Mouse (Mus musculus): ENCODE measurements around the gene Gpc6.

Gene Gpc6

DNA sequence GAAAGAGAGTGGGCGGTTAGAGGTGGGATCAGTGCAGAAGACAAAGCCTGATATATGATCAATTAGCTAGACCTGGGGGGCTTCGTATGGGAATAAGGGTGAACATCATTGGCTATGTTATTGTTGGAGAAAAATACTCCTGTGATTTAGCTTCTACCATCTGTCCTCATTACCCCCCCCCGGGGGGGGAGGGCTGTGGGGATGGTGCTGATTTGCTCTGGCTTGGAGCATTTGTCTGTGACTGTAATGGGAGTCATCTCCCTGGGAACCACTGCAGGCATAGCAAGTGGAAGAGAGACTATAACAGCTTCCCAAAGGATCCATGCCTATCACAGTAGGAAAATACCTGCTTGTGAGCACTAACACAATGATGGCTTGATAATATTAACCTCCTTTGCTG is 783.7 kb downstream of the Gpc6 start:
- no peak for DNase-seq (ENCODE audit: low read depth, low spot score)

DNA sequence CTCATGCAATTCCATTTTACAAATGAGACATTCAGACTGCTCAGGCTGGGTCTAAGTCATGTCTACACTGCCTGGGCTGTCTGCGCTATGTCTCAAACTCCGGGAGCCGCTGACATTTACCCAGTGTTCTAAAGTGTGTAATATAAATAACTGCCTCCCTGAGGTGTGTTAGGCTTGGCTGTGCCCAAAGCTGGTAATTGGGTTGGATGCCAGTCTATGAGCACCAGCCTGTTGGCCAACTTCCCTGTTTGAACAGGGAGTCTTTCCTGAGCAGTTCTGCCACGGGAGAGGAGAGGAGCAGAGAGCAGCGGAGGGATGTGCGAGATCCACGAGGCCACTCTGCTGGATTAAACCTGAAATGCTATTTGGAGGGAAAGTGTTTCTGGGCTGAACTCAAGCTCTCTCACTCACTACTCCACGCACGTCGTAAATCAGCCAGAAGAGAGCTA is 785.4 kb downstream of the Gpc6 start:
- no peak for DNase-seq (ENCODE audit: low read depth, low spot score)

DNA sequence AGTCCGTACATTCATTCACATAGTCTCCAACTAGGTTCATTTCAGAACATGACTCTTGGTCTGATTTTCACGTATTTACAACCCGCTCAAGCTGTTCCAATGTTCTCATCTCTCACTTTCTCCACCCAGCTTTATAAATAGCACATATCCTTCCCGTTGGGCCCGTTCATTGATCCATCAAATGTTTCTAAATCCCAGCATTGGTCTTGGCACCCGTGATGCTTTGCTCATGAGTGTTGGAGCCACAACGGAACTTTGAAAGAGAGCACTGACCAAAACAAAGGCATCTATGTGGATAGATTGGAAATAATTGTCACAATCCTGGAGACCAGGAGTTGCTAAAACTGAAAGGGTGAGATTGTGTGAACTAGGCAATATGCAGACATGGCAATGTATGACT is 787.2 kb downstream of the Gpc6 start:
- DNase-seq (ENCODE audit: low read depth, low spot score) = no peak

DNA sequence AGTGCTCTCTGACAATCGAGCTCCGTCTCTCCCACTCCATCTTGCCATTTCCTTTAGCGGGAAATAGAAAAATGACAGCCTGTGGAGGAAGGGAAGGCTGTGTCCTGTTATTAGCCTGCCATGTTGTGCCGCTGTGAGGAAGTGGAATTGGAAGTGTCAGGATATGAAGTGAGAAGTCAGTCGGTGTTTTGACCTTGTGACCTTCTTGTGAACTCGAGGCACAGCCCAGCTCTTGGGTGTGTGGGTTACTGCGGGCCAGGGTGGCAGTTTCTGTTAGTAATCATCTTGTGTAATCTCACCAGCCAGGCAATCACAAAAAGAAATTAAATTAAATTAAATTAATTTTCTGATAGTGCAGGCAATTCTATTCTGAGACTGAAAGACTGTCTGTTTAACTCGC is 789.0 kb downstream of the Gpc6 start:
- peak; percentile 6 for DNase-seq (ENCODE audit: low read depth, low spot score)

DNA sequence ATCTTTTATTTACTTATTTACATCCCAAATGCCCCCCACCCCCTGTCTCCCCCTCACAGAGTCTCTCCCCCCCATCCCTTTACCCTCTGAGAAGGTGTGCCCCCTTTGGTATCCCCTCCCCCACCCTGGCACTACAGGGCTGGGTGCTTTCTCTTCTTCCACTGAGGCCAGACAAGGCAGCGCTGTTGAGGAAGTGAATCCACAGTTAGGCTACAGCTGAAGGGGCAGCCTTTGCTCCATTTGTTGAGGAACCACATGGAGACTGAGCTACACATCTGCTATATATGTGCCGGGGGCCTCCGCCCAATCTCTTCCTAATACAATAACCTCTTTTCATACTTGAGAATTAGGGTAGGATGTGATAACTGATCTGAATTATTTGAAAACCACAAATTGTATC is 791.2 kb downstream of the Gpc6 start:
- DNase-seq (ENCODE audit: low read depth, low spot score) = no peak

DNA sequence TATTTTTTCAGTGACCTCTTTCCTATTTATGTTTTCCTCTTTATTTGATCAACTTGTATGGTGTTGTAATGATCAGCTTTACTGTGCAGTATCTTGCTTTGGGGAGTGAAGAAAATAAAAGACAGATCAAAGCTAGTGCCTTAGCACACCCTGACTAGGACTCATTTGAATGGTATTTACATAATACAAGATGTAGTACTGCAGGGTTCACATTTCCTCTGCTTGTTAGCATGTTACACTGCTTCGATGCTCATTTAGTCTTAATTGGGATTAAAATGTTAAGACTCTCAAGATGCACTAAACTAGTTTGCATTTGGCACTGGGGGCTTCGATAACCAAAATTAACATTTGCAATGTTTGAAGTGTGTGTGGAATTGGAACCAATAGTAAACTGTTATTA is 803.6 kb downstream of the Gpc6 start:
- no peak for DNase-seq (ENCODE audit: low read depth, low spot score)

DNA sequence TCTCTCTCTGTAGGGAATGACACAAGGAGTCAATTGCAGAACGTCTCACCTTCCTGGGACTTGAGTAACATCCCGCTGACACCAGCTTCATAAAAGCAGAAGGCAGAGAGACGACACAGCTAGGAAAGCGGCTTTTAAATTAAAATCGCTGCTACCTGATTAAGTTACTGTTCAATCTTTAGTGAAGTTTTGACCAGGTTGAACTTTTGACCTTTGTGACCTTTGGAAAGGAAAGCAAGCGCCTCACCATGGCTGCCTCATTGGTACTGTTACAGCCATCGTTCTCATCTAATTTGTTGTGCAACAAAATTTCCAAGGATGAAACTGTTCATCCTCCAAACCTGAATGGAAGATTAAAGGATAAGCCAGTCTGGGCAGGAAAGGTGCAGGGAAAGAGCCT is 830.1 kb downstream of the Gpc6 start:
- DNase-seq (ENCODE audit: low read depth, low spot score) = no peak

DNA sequence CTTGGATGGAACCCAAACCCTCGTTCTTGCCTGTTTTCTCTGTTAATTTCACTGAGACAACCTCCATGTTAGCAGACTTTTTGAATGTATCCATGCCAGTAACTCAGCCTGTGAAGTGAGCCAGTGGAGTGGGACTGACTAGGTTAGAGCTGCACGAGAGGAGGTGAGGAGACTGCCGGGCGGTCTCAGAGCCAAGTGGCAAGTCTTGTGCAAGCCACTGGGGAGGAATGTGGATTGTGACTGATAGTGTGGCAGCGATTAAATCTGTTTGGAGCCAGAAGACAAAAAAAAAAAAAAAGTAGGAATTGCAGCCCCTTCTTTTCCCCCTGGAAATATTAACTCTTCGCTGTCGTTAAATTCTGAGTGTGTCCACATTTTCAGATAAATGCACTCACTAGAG is 831.4 kb downstream of the Gpc6 start:
- DNase-seq (ENCODE audit: low read depth, low spot score) = no peak

DNA sequence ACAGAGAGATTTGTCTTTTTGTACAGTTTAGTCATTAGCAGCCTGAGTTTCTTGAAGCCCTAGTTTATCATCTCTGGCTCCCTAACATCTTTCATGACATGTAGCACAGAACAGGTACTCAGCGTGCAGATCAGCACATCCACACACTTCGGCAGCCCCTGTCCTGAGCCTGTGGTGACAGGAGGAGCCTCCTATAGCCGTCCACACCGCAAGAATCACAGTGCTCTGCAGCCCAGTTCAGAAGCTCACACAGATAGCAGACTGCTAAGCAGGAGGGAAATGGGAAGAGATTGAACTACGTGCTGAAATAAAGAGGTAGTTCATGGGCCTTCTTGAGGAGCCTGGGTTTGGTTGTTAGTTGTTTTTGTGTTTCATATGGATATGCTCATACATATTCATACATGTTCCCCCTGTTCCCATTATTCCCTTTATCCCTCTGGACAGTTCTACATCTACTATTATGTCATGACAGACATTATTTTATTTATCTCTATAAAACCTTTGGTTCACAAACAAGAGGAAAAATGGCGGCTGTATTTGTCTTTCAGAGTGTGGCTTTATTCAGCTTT is 832.8 kb downstream of the Gpc6 start:
- no peak for DNase-seq (ENCODE audit: low read depth, low spot score)

DNA sequence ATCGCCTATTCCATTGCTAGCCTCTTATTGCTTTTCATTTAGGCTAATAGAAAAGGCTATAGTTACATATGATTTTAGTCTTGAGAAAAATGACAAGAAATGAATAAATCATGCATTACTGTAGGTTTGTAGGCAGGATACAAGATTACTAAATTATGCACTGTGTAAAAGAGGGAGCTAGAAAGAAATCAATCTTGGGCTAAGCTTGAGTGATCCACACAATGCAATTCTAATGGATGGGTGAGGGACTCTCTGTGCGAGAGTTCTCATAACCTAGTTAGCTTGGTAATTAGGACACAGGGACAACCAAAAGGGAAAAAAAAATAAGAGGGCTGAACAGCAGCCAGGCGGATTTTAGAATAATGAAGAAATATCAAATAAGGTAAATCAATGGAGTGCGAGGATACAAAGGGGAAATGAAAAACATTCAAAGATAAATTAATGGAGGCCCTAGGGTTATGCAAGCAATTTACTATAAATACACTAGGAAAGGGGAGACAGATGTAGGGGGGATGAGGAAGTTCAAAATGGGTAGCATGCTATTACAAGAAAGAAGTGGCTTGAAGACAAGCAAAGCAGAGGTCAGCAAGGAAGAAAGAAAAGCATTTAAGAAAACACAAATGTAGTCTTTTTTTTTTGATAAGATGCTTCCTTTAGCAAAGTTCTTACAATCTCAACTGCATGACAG is 835.9 kb downstream of the Gpc6 start:
- DNase-seq (ENCODE audit: low read depth, low spot score) = no peak

DNA sequence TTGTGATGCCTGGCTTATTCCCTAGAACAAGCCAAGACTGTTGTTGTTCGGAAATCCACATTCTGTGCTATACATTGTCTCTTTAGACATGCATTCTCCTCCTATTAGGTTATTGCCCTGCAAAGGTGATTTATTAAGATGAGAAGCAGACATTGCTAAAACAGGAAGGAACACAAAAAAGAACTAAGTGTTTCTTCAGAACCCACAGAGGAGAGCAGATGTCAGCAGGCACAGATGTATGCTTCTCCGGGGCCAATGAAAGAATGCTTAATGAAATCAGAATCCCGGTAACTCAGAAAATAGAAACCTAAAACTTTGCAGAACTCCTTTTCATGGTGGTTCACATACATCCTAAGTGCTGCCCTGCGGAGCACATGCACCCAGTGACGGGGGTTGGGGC is 837.8 kb downstream of the Gpc6 start:
- no peak for DNase-seq (ENCODE audit: low read depth, low spot score)

DNA sequence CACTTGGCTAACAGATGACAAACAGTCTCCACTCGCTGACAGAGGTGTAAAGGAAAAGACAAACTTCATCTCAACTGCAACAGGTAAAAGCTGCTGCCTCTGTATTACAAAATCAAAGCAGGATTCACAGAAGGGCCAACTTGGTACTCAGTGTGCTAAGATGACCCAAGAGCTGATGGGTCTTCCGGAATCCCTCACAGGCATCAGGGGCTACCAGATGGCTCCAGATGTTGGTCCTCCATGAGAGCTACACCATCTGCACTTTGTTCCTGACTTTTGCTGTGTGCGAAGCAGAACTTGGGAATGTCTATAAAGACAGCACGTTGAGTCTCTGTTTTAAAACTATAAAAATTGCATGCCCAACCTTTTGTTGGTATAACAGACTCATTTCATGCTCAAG is 842.7 kb downstream of the Gpc6 start:
- DNase-seq (ENCODE audit: low read depth, low spot score) = no peak

DNA sequence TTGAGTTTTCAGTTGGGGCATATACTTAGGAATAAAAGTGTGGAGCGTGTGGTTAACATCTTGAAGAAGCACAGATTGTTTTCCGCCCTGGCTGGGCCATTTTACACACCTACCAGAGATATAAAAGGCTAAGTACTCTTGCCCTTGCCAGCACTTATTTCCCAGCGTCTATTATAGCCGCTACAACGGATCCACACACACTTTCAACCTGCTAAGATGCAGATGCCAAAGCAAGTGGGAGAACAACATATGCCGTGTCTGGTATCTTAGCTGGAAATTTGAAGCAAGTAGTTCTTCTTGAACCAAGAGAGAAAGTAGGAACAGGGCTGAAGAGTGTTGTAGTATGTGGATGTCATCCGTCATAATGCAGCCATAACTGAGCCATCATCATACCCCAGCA is 843.6 kb downstream of the Gpc6 start:
- no peak for DNase-seq (ENCODE audit: low read depth, low spot score)

DNA sequence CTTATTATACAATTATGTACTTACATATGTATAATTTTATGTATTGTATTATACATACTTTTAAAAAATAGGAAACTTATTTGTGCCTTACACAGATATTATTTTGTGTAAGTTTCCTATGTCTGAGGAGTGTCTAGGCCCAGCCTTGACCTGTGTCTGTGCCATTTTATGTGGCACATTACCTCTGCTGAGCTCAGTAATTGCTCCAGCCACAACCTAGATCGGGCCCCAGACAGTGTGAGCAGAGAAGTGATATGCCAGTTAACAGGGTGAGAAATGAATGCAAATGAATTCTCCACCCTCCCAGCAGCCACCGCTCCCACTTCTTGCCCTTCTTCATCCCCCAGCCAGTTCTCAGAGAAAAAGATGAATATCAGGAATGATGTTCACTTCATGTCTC is 848.3 kb downstream of the Gpc6 start:
- no peak for DNase-seq (ENCODE audit: low read depth, low spot score)

DNA sequence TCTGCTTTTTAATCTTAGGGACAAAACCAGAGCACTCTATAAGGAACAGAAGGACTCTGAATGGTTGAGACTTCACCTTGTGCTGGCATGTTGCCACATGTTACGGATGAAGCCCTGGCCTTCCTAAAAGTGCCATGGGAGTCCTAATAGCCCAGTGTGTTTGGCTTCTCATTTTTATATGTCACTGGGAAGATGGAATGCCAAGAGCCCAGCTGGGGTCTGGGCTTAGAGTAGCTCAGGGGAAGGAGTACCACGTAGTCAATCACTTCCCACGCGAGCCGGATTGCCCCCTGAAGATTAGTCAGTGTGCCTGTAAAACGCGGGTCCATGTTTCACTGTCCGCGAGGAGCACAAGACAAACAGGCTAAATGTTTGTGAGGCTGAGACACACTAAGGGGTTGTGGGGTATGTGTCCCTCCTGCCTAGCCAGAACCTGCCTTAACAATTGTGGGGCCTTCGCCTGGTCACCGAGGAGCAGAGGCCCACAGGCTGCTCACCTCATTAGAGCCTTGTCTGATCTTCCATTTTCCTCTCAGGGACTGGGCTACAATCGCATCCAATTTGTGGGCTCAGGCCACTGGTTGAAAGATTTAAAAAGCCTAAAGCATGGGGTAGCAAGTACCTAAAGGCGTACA is 852.9 kb downstream of the Gpc6 start:
- DNase-seq (ENCODE audit: low read depth, low spot score) = no peak

DNA sequence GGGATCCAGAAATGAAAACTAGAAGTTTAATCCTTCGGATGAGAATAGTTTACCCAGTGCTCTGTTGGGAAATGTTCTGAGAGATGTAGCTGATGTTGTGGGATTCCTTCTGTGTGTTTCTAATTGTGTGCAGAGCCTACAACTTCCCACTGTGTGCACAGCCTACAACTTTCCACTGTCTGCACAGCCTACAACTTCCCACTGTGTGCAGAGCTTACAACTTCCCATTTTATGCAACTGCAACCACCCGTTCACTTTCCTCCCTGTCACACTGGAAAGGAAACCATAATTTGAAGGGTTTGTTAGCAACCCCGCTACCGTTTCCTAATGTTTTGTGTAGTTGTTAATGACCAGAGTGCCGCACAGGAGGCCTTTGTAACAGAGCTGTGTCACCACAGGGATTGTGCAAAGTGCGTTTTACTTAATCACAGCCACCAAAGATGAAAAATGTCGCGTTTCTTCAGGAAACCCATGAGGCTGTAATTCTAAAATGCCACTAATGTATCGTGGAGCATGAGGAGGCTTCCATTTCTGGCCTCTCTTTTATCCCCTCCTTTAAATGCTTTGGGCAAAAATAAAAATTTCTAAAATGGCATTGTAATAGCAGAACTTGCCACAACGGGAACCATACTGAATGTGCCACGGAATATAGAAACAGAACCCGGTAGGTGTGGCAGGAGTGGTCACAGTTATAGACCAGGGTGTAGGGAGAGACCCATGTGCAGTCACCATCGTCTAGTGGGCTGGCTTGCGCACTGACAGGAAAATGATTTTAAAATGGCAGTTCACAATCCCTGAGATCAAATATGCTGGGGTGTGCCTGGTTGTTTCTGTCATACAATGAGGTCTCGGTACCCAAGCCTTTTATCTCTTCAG is 853.7 kb downstream of the Gpc6 start:
- DNase-seq (ENCODE audit: low read depth, low spot score) = no peak

DNA sequence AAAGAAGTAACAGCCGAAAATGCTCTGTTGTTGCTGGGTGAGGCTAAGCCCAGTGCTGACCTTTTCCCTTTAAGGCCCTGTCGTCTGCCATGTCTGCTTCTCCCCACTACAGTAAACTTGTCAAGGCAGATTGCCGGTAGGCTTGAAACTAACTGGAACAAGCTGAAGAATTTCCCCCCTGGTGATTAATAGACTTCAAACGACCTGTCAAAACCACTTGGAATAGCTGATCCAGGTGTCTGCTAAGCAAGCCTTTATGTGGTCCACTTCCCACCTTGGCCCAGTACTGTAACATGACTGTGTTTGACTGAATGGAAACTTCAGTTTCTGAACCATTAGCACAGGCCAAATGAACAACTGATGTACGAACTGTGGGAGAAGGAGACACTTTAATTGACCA is 856.6 kb downstream of the Gpc6 start:
- no peak for DNase-seq (ENCODE audit: low read depth, low spot score)

DNA sequence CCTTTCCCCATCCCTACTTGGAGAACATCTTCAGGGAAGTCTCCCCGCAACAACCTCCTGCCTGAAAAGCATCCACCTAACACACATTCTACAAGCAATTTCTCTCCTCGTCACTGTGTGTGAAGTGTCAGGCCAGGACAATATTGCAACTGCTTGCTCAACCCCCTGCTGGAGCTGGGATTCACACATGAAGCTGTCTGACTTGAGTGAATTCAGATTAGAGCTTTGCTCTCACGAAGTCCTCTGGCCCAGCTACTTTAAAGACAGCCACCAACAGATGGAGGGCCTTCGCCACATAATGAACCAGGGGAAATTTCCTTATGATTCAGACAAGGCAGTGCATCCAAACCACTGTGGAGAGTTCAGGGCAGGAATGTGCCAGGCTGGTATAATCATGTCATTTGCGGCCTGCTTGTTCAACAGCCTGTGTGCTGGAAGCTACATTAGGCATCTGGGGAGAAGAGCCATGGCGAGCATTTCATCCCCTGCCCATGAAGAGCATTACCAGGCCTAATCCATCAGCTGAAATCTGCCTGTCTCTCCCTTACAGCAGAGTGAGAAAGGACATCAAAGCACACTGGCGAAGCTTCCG is 858.7 kb downstream of the Gpc6 start:
- no peak for DNase-seq (ENCODE audit: low read depth, low spot score)

DNA sequence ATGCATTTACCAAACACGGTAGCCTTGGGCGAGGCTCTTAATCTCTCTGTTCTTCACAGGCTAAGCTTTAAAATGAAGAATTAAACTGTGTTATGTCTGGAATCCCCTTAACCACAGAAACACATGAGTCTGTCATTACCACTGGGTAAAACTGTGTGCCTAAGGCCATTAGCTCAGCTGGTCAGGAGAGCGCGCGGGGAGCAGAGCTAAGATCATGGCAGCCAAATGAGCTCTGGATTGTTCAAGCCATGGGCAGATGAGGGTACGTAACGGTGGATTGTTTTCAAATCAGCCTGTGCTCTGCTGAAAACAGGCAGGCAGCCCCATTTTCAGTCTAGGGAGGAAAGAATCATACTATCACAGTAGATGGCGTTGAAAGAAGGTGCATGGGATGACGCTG is 859.8 kb downstream of the Gpc6 start:
- DNase-seq (ENCODE audit: low read depth, low spot score) = no peak

DNA sequence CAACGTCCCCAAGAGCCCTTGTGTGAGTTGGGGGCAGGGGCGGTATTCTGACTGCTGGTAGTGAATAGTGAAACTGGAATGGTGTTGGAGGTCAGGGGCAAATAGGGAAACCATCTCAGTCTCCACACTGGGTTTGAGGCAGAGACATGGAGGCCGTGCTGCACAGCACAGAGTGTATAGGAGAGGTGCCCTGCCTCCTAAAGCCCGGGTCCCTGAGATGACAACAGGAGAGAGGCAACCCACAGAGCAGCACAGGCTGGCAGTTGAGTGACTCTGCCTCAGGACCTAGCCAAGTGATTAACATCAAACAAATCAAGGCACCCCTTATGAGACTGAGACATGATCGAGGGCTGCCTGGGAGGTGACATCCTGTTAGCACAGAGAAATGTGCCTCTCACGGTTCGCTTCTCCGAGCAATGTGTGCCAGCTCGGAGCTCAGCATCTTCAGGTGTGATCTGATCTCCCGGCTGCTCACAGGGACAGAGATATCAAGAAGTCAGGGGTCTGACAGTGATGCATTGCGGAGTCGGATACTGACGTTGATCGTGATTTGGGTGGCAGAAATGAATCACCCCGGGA is 860.5 kb downstream of the Gpc6 start:
- no peak for DNase-seq (ENCODE audit: low read depth, low spot score)

DNA sequence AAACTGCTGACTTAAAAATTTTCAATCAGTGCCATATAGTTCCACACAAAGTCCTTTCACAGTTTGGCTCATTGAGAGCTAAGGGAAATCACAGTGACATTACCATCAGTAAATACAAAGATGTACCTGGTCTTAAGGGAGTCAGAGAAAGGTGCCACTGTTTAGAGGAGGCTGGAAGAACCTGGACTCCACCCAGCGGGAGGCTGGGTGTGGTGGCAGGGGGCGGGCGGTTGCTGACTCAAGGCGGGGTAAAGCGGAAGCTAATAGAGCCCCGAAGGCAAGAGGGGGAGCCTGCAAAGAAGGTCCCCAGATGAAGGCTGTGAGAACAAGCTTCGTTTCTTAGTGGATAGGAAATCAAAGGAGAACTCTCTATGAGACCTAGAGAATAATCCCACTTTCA is 861.5 kb downstream of the Gpc6 start:
- no peak for DNase-seq (ENCODE audit: low read depth, low spot score)

DNA sequence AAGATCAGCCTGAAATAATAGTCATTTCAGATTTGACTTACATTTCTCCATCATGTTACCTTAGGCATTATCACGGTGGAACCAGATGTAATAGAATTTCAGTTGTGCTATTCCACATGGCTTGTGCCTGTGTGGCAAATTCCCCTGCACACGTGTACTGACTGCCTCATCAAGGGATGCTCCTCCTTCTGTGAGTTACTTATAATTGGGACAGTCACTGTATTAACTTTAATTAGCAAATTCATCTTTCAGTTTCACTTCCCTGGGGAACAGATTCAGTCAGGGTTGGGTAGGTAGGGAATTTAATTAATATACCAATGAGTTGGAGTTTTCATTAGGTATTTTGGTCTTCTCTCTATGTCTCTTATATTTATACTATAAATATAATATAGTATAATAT is 869.8 kb downstream of the Gpc6 start:
- no peak for DNase-seq (ENCODE audit: low read depth, low spot score)

All from R1 (cell line).